Mouse (Mus musculus) monocyte, adult 5-6 weeks (primary cell): ENCODE results near the gene Wwp2. TPM values are rescaled to one million over a fixed set of nuclear protein-coding genes. Genes with fewer than 3 reads are reported as not detected.

ENCODE experiments used
- ATAC-seq: fragments of 153-309, 156-312 bp; replicated peaks from 2 replicates; pipeline ENCODE4 v1.8.0; 2017; ENCODE audit warnings: mild to moderate bottlenecking; ENCODE audit not compliant: low TSS enrichment, insufficient number of reproducible peaks, severe bottlenecking, poor library complexity, low FRiP score
- total RNA-seq: library from RNA; stranded (forward); fragments of 200-1000, 200-491, 200-594 nt; gene quantifications from 3 replicates; pipeline ENCODE4 v1.2.3, GENCODE M21; 2017

Wwp2 gene
- total RNA-seq, 1 experiment from 2014 or later: 92.8 TPM

DNA sequence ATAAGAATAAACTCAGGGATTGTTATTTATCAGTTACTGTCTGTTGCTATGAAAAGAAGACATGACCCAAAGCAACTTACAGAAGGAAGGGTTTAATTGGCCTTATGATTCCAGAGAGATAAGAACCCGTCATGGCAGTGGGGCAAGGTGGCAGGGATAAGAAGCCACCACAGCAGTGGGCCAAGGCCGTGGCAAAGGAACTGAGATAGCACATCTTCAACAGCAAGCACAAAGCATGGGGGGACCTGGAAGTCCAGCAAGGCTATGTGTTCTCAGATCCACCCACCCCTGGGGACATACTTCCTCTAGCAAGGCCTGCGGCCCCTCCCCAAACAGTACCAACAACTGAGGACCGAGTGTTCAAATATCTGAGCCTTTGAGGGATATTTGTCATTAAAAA lies 141.5 kb downstream of the Wwp2 start:
- ATAC-seq: no peak

DNA sequence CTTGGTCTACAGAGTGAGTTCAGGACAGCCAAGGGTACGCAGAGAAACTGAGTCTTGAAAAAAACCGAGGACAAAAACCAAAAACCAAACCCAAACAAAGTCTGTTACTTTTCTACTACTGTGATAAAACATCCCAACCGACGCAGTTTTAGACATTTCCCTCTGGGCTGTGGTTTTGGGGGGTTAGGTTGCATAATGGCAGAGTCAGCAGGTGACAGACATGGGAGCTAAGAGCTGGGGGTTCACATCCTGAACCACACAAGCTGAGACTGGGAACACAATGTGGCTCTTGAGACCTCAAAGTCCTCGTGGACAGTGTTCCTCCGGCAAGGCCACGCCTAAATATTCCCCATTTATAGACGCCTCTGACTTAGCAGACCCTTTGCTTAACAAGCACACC lies 142.0 kb downstream of the Wwp2 start:
- no peak for ATAC-seq

DNA sequence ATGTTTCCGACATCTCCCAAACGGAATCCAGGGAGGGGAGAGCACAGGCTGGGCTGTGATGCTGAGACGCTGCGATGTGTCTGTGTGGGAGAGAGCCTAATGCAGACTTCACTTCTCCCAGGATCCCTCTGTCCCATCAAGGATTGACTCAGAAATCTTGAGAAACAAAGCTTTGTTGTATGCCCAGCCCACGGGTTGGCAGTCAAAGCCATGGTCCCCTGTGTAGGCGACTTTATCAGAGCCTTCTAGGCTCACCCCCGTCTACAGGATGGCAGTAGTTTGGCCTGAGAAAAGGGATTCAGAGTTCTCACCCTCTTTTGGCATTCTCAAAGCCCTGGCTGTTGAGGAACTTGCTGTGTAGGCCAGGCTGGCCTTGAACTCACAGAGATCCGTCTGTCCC lies 142.4 kb downstream of the Wwp2 start:
- no peak for ATAC-seq

DNA sequence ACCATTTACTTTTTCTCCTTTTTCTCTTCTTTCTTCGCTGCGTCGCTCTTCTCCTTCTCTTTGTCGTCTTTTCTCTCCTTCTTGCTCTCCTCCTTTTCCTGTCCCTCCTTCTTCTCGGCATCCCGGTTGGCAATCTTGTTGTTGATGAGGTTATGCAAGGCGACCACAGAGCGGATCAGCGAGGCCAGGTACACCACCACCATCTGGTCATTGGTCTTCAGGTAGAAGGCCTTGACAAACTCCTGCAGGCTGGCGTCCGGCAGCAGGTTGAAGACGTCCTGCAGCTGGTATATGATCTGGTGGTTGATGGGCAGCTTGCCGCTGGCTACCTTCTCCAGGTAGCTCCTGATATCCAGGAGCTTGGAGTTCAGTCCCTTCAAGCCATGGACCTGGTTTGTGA lies 144.7 kb downstream of the Wwp2 start:
- ATAC-seq: no peak

DNA sequence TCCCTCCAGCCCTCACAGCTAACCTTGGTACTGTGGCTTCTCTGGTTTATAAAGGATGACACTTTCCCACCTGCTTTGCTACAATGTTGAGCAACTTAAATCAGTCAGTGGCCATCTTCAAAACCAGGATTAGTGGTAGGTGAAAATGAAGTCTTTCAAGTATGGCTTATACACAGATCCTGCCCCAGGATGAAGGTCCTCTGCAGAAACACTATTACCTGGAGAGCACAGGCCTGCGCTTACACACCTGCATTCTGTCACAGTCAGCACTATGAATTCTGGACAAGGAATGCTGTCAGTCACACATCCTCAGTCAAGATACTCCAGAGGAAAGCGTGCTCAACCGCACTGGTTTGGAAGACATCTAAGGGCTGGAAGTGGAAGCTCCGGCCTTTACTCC lies 145.4 kb downstream of the Wwp2 start:
- ATAC-seq: no peak

DNA sequence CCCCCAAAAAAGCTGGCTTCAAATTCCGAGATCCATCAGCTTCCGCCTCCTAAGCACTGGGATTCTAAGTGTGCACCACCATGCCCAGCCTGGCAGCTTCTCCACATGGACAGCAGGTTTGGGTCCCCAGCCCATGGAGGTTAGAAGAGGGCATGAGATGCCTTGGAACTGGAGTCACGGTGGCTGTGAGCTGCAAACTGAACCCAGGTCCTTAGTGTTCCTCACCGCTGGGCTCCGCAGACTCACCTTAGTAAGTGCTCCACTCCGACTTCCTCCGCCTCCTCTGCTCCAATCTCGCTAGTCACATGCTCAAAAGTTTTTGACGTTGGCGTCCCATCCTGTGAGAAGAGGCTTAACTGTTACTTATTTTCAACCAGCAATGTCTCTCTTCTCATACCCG lies 146.0 kb downstream of the Wwp2 start:
- no peak for ATAC-seq

DNA sequence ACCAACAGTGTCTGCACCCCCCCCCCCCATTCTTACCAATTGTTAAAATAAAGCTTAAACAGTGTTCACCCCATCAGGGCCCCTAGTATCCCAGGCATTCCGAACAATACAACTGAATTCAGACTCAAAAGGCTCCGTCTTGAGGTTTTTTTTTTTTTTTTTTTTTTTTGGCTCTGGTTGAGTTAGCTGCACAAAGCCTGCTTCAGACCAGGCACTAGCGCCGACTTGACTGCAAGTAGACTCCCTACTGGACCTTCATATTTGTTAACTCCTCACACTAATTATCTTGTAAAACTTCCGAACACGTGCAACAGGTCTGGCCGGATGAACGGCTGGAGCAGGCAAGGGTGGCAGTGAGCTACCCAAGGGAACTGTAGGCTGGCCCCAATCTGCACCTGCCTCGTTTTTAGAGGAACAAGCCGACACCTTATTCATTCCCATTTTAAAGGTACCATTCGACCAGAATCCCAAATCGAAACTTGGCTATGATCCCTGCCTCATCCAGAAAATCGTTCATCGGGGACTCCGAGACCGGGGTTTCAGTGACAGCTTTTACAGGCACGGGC lies 151.3 kb downstream of the Wwp2 start:
- no peak for ATAC-seq

DNA sequence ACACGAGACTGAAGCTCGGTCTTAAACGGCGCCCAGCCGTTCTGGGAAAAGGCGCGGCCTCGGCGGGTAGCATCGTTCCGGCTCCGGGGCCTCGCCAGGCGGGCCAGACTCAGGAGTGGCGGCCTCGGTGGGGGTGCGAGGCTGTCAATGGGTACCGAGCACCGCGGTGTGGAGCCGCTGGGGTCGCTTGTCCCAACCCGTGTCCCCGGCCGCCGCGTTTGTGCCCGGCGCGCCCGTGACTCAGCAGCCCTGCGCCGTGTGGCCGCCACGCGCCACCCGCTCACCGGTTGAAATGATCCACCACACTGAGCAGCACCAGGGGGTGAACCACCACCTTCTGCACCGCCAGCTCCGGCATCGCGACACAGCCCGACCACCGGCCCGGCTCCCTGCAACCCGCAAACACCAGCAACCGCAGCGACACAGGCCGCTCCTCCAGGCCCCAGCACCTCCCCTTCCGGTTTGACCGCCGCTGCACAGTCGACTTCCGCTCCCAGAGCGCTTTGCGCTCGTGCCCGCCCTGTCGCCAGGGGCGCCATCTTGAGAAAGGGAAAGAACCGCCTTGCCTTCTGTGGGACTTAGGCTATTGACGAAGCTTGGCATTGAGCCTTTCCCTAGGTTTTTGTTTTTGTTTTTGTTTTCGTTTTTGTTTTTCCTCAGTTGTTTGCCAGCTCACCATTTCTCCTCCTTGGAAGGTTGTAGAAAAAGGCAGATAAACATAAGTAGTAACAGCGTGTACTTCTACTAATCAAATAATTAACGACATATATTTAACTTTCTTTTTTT lies 152.0 kb downstream of the Wwp2 start, which contains the start of gene Psmd7:
Gene Psmd7, minus strand, starts transcription at position 470 of the 786 bp plus-strand sequence.
- peak; percentile 94 for ATAC-seq

DNA sequence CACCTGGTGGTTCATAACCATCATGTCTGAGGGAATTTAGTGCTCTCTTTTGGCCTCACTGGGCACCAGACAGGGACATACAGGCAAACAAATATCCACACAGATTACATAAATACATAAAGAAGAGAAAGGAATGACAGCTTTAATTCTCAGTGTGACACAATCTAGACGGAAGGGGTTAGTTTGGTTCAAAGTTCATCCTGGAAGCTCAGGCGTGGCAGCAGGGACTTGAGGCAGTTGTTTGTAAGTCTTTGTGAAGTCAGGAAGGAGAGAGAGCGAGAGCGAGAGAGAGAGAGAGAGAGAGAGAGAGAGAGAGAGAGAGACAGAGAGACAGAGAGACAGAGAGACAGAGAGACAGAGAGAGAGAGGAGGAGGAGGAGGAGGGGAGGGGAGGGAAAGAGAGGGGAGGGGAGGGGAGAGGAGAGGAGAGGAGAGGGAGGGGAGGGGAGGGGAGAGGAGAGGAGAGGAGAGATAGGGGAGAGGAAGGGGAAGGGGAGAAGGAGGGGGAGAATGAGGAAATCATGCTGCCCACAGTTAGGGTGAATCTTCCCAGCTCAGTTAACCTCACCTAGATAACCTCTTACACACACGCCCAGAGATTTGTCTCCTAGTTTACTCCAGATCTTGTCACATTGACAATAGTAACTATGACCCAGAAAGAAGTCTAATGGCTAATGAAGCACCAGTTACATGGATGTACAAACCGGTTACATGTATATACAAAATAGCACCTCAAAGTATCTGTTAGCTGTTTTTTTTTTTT lies 158.0 kb downstream of the Wwp2 start:
- no peak for ATAC-seq

DNA sequence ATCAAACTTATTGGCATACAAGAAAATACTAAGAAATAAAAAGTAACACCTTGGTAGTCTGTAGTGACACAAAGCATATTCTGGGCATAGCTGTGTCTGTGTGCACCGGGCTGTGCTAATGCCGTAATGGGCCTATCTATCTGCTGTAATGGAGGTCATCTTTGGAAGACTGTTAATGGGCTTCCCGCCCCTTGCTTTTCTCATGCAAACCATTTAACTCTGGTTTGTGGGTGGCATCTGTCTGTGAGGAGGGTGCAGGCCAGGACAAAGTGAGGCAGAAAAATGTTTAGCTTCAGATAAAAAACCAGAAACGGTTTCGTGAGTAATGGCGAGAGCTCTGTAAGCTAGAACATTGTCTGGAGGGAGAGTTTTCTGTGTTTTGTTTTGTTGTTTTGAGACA lies 158.7 kb downstream of the Wwp2 start:
- ATAC-seq: no peak

DNA sequence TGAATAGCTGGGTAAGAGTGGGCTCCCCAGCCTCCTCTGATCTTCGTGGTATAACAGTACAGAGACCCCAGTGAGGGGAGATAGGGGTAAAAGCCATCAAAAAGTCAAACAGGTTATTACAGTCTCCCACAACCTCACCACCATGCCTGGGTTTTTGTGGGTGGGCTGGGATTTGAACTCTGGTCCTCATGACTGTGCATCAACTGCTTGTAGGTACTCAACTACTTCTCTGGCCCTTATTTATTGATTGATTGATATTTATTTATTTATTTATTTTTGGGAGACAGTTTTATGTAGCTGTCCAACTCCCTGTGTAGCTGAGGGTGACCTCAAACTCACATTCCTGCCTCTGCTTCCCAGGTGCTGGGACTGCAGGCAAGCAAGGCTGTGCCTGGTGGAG lies 161.6 kb downstream of the Wwp2 start:
- ATAC-seq: no peak

DNA sequence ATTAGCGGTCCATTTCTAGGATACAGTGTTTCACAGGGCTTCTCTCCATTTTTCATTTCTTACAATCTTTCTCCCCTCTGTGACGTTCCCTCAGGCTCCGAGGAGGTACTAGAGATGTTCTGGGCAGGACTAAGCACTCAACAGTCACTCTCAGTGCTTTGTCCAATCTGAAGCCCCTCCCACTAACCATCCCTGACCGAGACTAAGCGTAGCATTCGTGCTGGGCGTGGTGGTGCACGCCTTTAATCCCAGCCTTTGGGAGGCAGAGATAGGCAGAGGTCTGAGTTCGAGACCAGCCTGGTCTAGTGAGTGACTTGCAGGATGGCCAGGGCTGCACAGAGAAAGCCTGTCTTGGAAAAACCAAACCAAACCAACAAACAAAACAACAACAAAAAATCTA lies 163.5 kb downstream of the Wwp2 start:
- no peak for ATAC-seq

DNA sequence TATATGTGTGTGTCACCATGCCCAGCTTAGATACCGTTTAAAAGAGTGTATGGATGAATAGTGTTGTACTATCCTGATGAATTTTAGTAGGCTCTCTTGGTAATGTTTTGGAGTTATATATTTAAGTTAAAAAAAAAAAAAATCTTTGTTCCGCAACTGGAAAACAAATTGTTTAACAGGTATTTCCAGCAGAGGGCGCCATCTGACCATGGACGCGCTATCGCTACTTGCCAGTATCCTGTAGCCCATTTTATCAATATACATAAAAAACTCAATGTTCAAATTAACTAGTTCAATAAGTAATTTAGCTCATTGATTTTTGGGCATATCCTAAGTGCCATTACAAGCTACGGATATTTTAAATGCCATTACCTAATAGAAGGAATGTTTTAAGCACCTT lies 166.9 kb downstream of the Wwp2 start:
- ATAC-seq: no peak

Other genes with a start within 250 kb of the Wwp2 start
- gene Nfat5, start 142.9 kb upstream of the Wwp2 start, total RNA-seq: 32.2 to 90.4 TPM (median 44.0 TPM) in 3 replicates
- gene Nqo1, start 33.2 kb upstream of the Wwp2 start, total RNA-seq: 0.78 to 4.0 TPM (median 3.0 TPM) in 3 replicates
- gene Nob1, start 11.3 kb upstream of the Wwp2 start, total RNA-seq: 11.6 to 14.8 TPM (median 13.6 TPM) in 3 replicates
- 42.9 to 56.8 TPM (median 56.4 TPM) in 3 replicates for gene Psmd7, start 152.1 kb downstream of the Wwp2 start, total RNA-seq